In the genomic region with DNA sequence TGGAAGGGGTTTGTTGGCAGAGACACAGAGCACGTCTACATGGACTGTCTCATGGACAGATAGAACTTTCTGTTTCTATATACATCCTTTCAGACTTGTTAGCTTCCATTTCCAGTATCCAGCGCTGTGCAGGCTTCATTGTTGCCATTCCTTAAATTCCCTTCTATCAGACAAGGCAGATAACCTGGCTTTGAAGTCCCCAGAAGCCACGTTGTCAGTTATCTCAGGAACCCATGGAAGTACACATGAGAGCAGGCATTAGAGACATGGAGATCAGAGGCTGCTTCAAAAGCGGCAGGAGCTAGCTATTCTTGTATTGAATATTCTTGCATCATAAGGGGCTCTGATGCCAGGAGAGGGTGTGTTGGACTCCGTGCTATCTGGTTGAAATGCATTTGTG, we compare ENCODE assay signal across 27 mouse cellular contexts.
DNase-seq lines count a peak whose midpoint lies in the region; ATAC-seq and TF ChIP-seq lines count a peak whose summit lies in the region.
"Had no signal": no experiment of that assay in that cellular context is flagged by ENCODE, and none has a peak within 500 bp of the region (broad histone marks: within the 10 kb centered on the region; RNA-seq: fewer than 3 reads in every experiment).

No protein-coding gene starts in this region.

- H3K9ac ChIP-seq in heart, embryonic 12.5 days, result 0 out of 2 replicates have a peak overlapping the region, but pooled peaks have one; percentile 16
- no peak overlapping the region for H3K9ac ChIP-seq in heart, postnatal 0 days (replicated peaks; ENCODE audit: low read depth, low read length)
- H3K9ac ChIP-seq in heart, adult 2 months (ENCODE audit: low read depth, low read length), result no peak overlapping the region
- H3K9ac ChIP-seq: hindbrain, embryonic 14.5 days; limb, embryonic 15.5 days; liver, embryonic 13.5 days; neural tube, embryonic 15.5 days had no signal

- intact Hi-C loops in heart, adult 2 months (cut with DNase I), result no loop called here

- H3ac ChIP-seq in myocyte (ENCODE audit: control insufficient read depth, insufficient read length), result no peak overlapping the region

- no peak overlapping the region for H3K4me3 ChIP-seq in heart, embryonic 12.5 days
- H3K4me3 ChIP-seq in heart, postnatal 0 days (ENCODE audit: low read depth, low read length), result peak overlapping the region; percentile 15; the same call in 1 of the 2 replicates
- no peak overlapping the region for H3K4me3 ChIP-seq in heart, adult 2 months
- no peak overlapping the region for H3K4me3 ChIP-seq in myocyte
- H3K4me3 ChIP-seq: gastrocnemius, adult 2 months; limb, embryonic 10.5 days; limb, embryonic 15.5 days; liver, embryonic 13.5 days; neural tube, embryonic 15.5 days had no signal

- H3K9me3 ChIP-seq in heart, embryonic 12.5 days (replicated peaks), result no peaks in the 10 kb centered on the region
- H3K9me3 ChIP-seq in heart, postnatal 0 days (replicated peaks; ENCODE audit: control insufficient read depth, low read length), result no peaks in the 10 kb centered on the region
- H3K9me3 ChIP-seq: limb, embryonic 10.5 days; limb, embryonic 15.5 days; liver, embryonic 13.5 days; neural tube, embryonic 15.5 days had no signal

- TF ChIP-seq EP300 in heart, postnatal 0 days (IDR thresholded peaks at IDR 0.05; ENCODE audit: low read depth), result no peak
- no peak for TF ChIP-seq EP300 in heart, adult 2 months (IDR thresholded peaks at IDR 0.05; ENCODE audit: insufficient read depth, low read depth, low read length)

- no peaks in the 10 kb centered on the region for H3K36me3 ChIP-seq in heart, embryonic 12.5 days
- H3K36me3 ChIP-seq in heart, postnatal 0 days (replicated peaks; ENCODE audit: control insufficient read depth, insufficient read depth, low read length), result no peaks in the 10 kb centered on the region
- H3K36me3 ChIP-seq in heart, adult 2 months (ENCODE audit: control insufficient read depth, insufficient read depth, low read length), result no peaks in the 10 kb centered on the region
- H3K36me3 ChIP-seq in myocyte (ENCODE audit: control insufficient read depth, insufficient read depth), result no peaks in the 10 kb centered on the region
- H3K36me3 ChIP-seq: limb, embryonic 10.5 days; limb, embryonic 15.5 days; liver, embryonic 13.5 days; neural tube, embryonic 15.5 days had no signal

- no peak for ATAC-seq in heart, embryonic 12.5 days (ENCODE audit: insufficient number of reproducible peaks, low FRiP score)
- ATAC-seq in heart, postnatal 0 days (ENCODE audit: insufficient read depth, low read depth), result no peak; the same call in 1 of the 2 replicates
- ATAC-seq: CD4-positive, CD25-positive, alpha-beta regulatory T cell, adult 4 months; forebrain, embryonic 14.5 days; intestine, postnatal 0 days had no signal

- peak overlapping the region; percentile 49 for H3K27ac ChIP-seq in heart, embryonic 12.5 days (ENCODE audit: poor library complexity, severe bottlenecking)
- no peak overlapping the region for H3K27ac ChIP-seq in heart, postnatal 0 days (ENCODE audit: low read depth)
- no peak overlapping the region for H3K27ac ChIP-seq in heart, adult 2 months
- H3K27ac ChIP-seq: gastrocnemius, adult 2 months; hindbrain, embryonic 14.5 days; limb, embryonic 10.5 days; limb, embryonic 15.5 days; liver, embryonic 13.5 days; macrophage; neural tube, embryonic 15.5 days had no signal

- H3K4me1 ChIP-seq in heart, embryonic 12.5 days (replicated peaks), result peaks cover 12% of the 10 kb centered on the region
- H3K4me1 ChIP-seq in heart, postnatal 0 days (ENCODE audit: control insufficient read depth, insufficient read depth), result no peaks in the 10 kb centered on the region
- H3K4me1 ChIP-seq in heart, adult 2 months (ENCODE audit: control insufficient read depth, insufficient read depth, low read length), result no peaks in the 10 kb centered on the region
- H3K4me1 ChIP-seq: limb, embryonic 10.5 days; limb, embryonic 15.5 days; liver, embryonic 13.5 days had no signal

- DNase-seq in heart, adult 11 months, result no peak
- no peak for DNase-seq in heart, postnatal 0 days (ENCODE audit: low spot score)
- DNase-seq in heart, adult 2 months, result no peak
- peak; percentile 2 for DNase-seq in NIH3T3 (ENCODE audit: low read depth)
- DNase-seq in thymus, postnatal 36 days, result no peak
- DNase-seq: adrenal gland, postnatal 10 days; cerebellum, adult 11 months; cerebellum, adult 9-10 months; cerebellum, postnatal 36 days; gastrocnemius, adult 2 months; kidney, adult 9 months; kidney, postnatal 10 days; liver, embryonic 13.5 days; lung, adult 18-20 months; midbrain, embryonic 14.5 days; retina, postnatal 1 day; right cerebral cortex, postnatal 14 days had no signal

- 14% methylated on average over 5 of the region's 5 CpGs for WGBS in heart, embryonic 12.5 days
- WGBS in heart, postnatal 0 days, result 11% methylated on average over 5 of the region's 5 CpGs
- 16% methylated on average over 5 of the region's 5 CpGs for WGBS in heart, adult 2 months

- H3K4me2 ChIP-seq in heart, embryonic 12.5 days, result peak overlapping the region; percentile 49
- H3K4me2 ChIP-seq in heart, postnatal 0 days (ENCODE audit: low read depth, low read length), result peak overlapping the region; percentile 50
- peak overlapping the region; percentile 48 for H3K4me2 ChIP-seq in myocyte (ENCODE audit: low read depth)
- H3K4me2 ChIP-seq: hindbrain, embryonic 14.5 days; limb, embryonic 15.5 days; liver, embryonic 13.5 days; neural tube, embryonic 15.5 days had no signal

- TF ChIP-seq CTCF in heart, postnatal 0 days (IDR thresholded peaks at IDR 0.05; ENCODE audit: low read depth), result no peak
- TF ChIP-seq CTCF in heart, adult 2 months (IDR thresholded peaks at IDR 0.05), result no peak

- H3K79me2 ChIP-seq in heart, adult 2 months (replicated peaks; ENCODE audit: control insufficient read depth, insufficient read depth, low read length), result no peaks in the 10 kb centered on the region
- H3K79me2 ChIP-seq in myocyte (ENCODE audit: control insufficient read depth, insufficient read depth), result no peaks in the 10 kb centered on the region

- H3K27me3 ChIP-seq in heart, embryonic 12.5 days (replicated peaks), result no peaks in the 10 kb centered on the region
- no peaks in the 10 kb centered on the region for H3K27me3 ChIP-seq in heart, postnatal 0 days (ENCODE audit: control insufficient read depth, insufficient read depth, low read length)
- H3K27me3 ChIP-seq in heart, adult 2 months (ENCODE audit: control insufficient read depth, insufficient read depth, low read length), result no peaks in the 10 kb centered on the region
- no peaks in the 10 kb centered on the region for H3K27me3 ChIP-seq in myocyte (ENCODE audit: control insufficient read depth, insufficient read depth, insufficient read length)
- H3K27me3 ChIP-seq: limb, embryonic 15.5 days; liver, embryonic 13.5 days; neural tube, embryonic 15.5 days had no signal

- TF ChIP-seq POLR2A in heart, adult 2 months (IDR thresholded peaks at IDR 0.05; ENCODE audit: insufficient read depth, low read depth, low read length), result no peak
- no peak for TF ChIP-seq POLR2A in myocyte (IDR thresholded peaks at IDR 0.05; ENCODE audit: insufficient read length, low read depth)

TF ChIP-seq in myocyte, 11 proteins besides CTCF, POLR2A, EP300 and RAD21:
- TF ChIP-seq SRF (IDR thresholded peaks at IDR 0.05; ENCODE audit: control insufficient read depth, insufficient read length, low read depth) (no peak), E2F4 (IDR thresholded peaks at IDR 0.05; ENCODE audit: insufficient read depth) (no peak), TCF3 (IDR thresholded peaks at IDR 0.05; ENCODE audit: insufficient read length, low read depth) (no peak), MAX (IDR thresholded peaks at IDR 0.05; ENCODE audit: low read depth) (no peak), MYOG (IDR thresholded peaks at IDR 0.05; ENCODE audit: control insufficient read depth in 1 of 3, insufficient read depth in 1 of 3, insufficient read length in 2 of 3, low read depth in 2 of 3) (no peak), USF1 (IDR thresholded peaks at IDR 0.05; ENCODE audit: low read depth) (no peak), REST (IDR thresholded peaks at IDR 0.05; ENCODE audit: insufficient read depth, insufficient read length) (no peak), POLR2AphosphoS2 (IDR thresholded peaks at IDR 0.05; ENCODE audit: insufficient read length, low read depth) (no peak), TCF12 (IDR thresholded peaks at IDR 0.05; ENCODE audit: insufficient read depth, poor library complexity, severe bottlenecking) (no peak), MYOD1 (IDR thresholded peaks at IDR 0.05; ENCODE audit: control insufficient read depth in 1 of 3, insufficient read length in 2 of 3, low read depth in 2 of 3) (no peak), CEBPB (IDR thresholded peaks at IDR 0.05; ENCODE audit: insufficient read depth, poor library complexity, severe bottlenecking) (no peak)
